Mouse (Mus musculus) limb, embryonic 13.5 days (tissue): ENCODE data around the gene Olfr548-ps1. TPM values are rescaled to one million over a fixed set of nuclear protein-coding genes. Genes with fewer than 3 reads are reported as not detected.

Experiments
- polyA plus RNA-seq: library from polyadenylated mRNA; unstranded; fragments of >200 nt; fragmentation: Nextera tagmentation; extraction: Ambion mirVana; gene quantifications from 2 replicates; pipeline ENCODE4 v1.2.1, GENCODE M21; 2015

The Olfr548-ps1 gene
- polyA plus RNA-seq, 1 experiment from 2014 or later, result not detected

Other genes starting within 250 kb of the Olfr548-ps1 start
- 151 and 154 TPM in 2 replicates for gene Rrm1, start 99.2 kb upstream of the Olfr548-ps1 start, polyA plus RNA-seq
- 0.45 TPM in 1 of 2 replicates, not detected in the other for gene Olfr543, start 59.2 kb upstream of the Olfr548-ps1 start, polyA plus RNA-seq
- 0.11 and 0.13 TPM in 2 replicates for gene Olfr544, start 52.6 kb upstream of the Olfr548-ps1 start, polyA plus RNA-seq
- gene Olfr545, start 41.3 kb upstream of the Olfr548-ps1 start, polyA plus RNA-seq, result not detected in 2 replicates
- gene Olfr547, start 6.1 kb upstream of the Olfr548-ps1 start, polyA plus RNA-seq, result not detected in 2 replicates
- not detected in 2 replicates for gene Olfr549, start 9.0 kb downstream of the Olfr548-ps1 start, polyA plus RNA-seq
- 0.23 and 0.52 TPM in 2 replicates for gene Trim21, start 24.6 kb downstream of the Olfr548-ps1 start, polyA plus RNA-seq
- not detected in 2 replicates for gene Olfr550, start 30.5 kb downstream of the Olfr548-ps1 start, polyA plus RNA-seq
- gene Olfr551, start 51.0 kb downstream of the Olfr548-ps1 start, polyA plus RNA-seq, result not detected in 2 replicates
- gene Olfr552, start 56.9 kb downstream of the Olfr548-ps1 start, polyA plus RNA-seq, result not detected in 2 replicates
- gene Olfr553, start 77.3 kb downstream of the Olfr548-ps1 start, polyA plus RNA-seq, result not detected in 2 replicates
- gene Olfr554, start 97.5 kb downstream of the Olfr548-ps1 start, polyA plus RNA-seq, result not detected in 2 replicates
- not detected in 2 replicates for gene Olfr555, start 117.9 kb downstream of the Olfr548-ps1 start, polyA plus RNA-seq
- not detected in 2 replicates for gene Olfr556, start 124.0 kb downstream of the Olfr548-ps1 start, polyA plus RNA-seq
- 17.0 and 19.9 TPM in 2 replicates for gene Trim68, start 146.4 kb downstream of the Olfr548-ps1 start, polyA plus RNA-seq
- gene Olfr557, start 155.0 kb downstream of the Olfr548-ps1 start, polyA plus RNA-seq, result not detected in 2 replicates
- gene Olfr558, start 161.3 kb downstream of the Olfr548-ps1 start, polyA plus RNA-seq, result 0.10 and 0.17 TPM in 2 replicates
- not detected in 2 replicates for gene Olfr33, start 178.2 kb downstream of the Olfr548-ps1 start, polyA plus RNA-seq
- not detected in 2 replicates for gene Olfr559, start 186.6 kb downstream of the Olfr548-ps1 start, polyA plus RNA-seq
- not detected in 2 replicates for gene Olfr560, start 218.5 kb downstream of the Olfr548-ps1 start, polyA plus RNA-seq
- not detected in 2 replicates for gene Olfr78, start 218.6 kb downstream of the Olfr548-ps1 start, polyA plus RNA-seq
- not detected in 2 replicates for gene Olfr561, start 230.3 kb downstream of the Olfr548-ps1 start, polyA plus RNA-seq